Mouse (Mus musculus) MEL (cell line): ENCODE measurements at regions not wholly inside any gene's neighbourhood (a gene's known extent, or its start where the extent isn't known, plus 50 kb on each side); places are given as distances from the start of the nearest gene placed in this dataset.

ENCODE experiments used
- DNase-seq: peaks from one replicate; pipeline ENCODE4 v3.0.0; 2011; ENCODE audit warnings: low read depth, low spot score
- H3K27ac ChIP-seq: 2 replicates; pipeline ENCODE4 v1.5.1; 2012; ENCODE audit warnings: low read depth, mild to moderate bottlenecking, control low read depth, low read length, moderate library complexity; ENCODE audit not compliant: control insufficient read depth
- H3K27me3 ChIP-seq, 2 experiments: fragments of 150-350 bp in 1 of 2; sonication (generic) in 1 of 2; 2 replicates each; pipeline ENCODE4 v1.6.1; 2012; ENCODE audit warnings: low read length in 2 of 2, mild to moderate bottlenecking in 2 of 2, improper control_type of control experiment in 1 of 2, moderate library complexity in 1 of 2; ENCODE audit not compliant: insufficient read depth in 2 of 2, control insufficient read depth in 1 of 2
- H3K36me3 ChIP-seq, 2 experiments: 2 replicates each; pipeline ENCODE4 v1.6.1; 2012 to 2014; ENCODE audit warnings: low read length in 2 of 2, improper control_type of control experiment in 1 of 2, inconsistent platforms in 1 of 2, mild to moderate bottlenecking in 1 of 2; ENCODE audit not compliant: insufficient read depth in 2 of 2, control insufficient read depth in 1 of 2
- H3K4me1 ChIP-seq, 2 experiments: fragments of 150-350 bp in 1 of 2; sonication (generic) in 1 of 2; 2 replicates each; pipeline ENCODE4 v1.6.1; 2012; ENCODE audit warnings: low read length in 2 of 2, improper control_type of control experiment in 1 of 2, mild to moderate bottlenecking in 1 of 2; ENCODE audit not compliant: insufficient read depth in 2 of 2, control insufficient read depth in 1 of 2
- H3K4me3 ChIP-seq, 2 experiments: fragments of 150-350 bp in 1 of 2; sonication (generic) in 1 of 2; 2 replicates each; pipeline ENCODE4 v1.5.1; 2012; ENCODE audit warnings: low read depth in 2 of 2, low read length in 2 of 2, mild to moderate bottlenecking in 2 of 2, moderate library complexity in 2 of 2, control low read depth in 1 of 2, improper control_type of control experiment in 1 of 2; ENCODE audit not compliant: control insufficient read depth in 1 of 2, insufficient read depth in 1 of 2
- H3K79me2 ChIP-seq: 2 replicates; pipeline ENCODE4 v1.6.1; 2012; ENCODE audit warnings: mild to moderate bottlenecking, low read length, moderate library complexity; ENCODE audit not compliant: control insufficient read depth, poor library complexity, insufficient read depth
- H3K9ac ChIP-seq: 2 replicates; pipeline ENCODE4 v1.6.1; 2012; ENCODE audit warnings: low read depth, mild to moderate bottlenecking, control low read depth, low read length, moderate library complexity; ENCODE audit not compliant: control insufficient read depth, poor library complexity, severe bottlenecking
- H3K9me3 ChIP-seq: fragments of 150-350 bp; sonication (generic); replicated peaks from 2 replicates; pipeline ENCODE4 v1.6.1; 2012; ENCODE audit warnings: mild to moderate bottlenecking, low read length, improper control_type of control experiment, moderate library complexity; ENCODE audit not compliant: insufficient read depth
- CHD1 ChIP-seq: IDR thresholded peaks from 2 replicates; pipeline ENCODE4 v1.6.1; 2012; ENCODE audit warnings: low read depth, mild to moderate bottlenecking, inconsistent platforms, low read length, improper control_type of control experiment
- MAX ChIP-seq: IDR thresholded peaks from 2 replicates; pipeline ENCODE4 v1.6.1; 2011; ENCODE audit warnings: low read length, improper control_type of control experiment
- MAZ ChIP-seq: IDR thresholded peaks from 2 replicates; pipeline ENCODE4 v1.6.1; 2012; ENCODE audit warnings: low read depth, mild to moderate bottlenecking, inconsistent platforms, low read length, improper control_type of control experiment
- MYB ChIP-seq: IDR thresholded peaks from 2 replicates; pipeline ENCODE4 v1.6.1; 2011; ENCODE audit warnings: mild to moderate bottlenecking, low read depth, low read length, improper control_type of control experiment
- MYC ChIP-seq: IDR thresholded peaks from 2 replicates; pipeline ENCODE4 v1.6.1; 2011; ENCODE audit warnings: low read depth, mild to moderate bottlenecking, low read length, improper control_type of control experiment, moderate library complexity
- NELFE ChIP-seq: IDR thresholded peaks from 2 replicates; pipeline ENCODE4 v1.6.1; 2011; ENCODE audit warnings: low read depth, low read length, improper control_type of control experiment
- POLR2AphosphoS2 ChIP-seq: IDR thresholded peaks from 2 replicates; pipeline ENCODE4 v1.6.1; 2011; ENCODE audit warnings: low read length, improper control_type of control experiment
- RAD21 ChIP-seq: IDR thresholded peaks from 2 replicates; pipeline ENCODE4 v1.6.1; 2011; ENCODE audit warnings: mild to moderate bottlenecking, low read depth, low read length, improper control_type of control experiment
- RCOR1 ChIP-seq: IDR thresholded peaks from 2 replicates; pipeline ENCODE4 v1.6.1; 2012; ENCODE audit warnings: low read depth, mild to moderate bottlenecking, inconsistent platforms, low read length, improper control_type of control experiment
- TBP ChIP-seq: IDR thresholded peaks from 2 replicates; pipeline ENCODE4 v1.8.0; 2011; ENCODE audit warnings: low read depth, low read length, improper control_type of control experiment
- TCF12 ChIP-seq: IDR thresholded peaks from 2 replicates; pipeline ENCODE4 v1.6.1; 2014; ENCODE audit warnings: low read depth, mild to moderate bottlenecking, inconsistent platforms, low read length, improper control_type of control experiment, moderate library complexity
- USF1 ChIP-seq: IDR thresholded peaks from 2 replicates; pipeline ENCODE4 v1.6.1; 2014; ENCODE audit warnings: low read depth, mild to moderate bottlenecking, inconsistent platforms, low read length, improper control_type of control experiment, moderate library complexity
- ZMIZ1 ChIP-seq: IDR thresholded peaks from 2 replicates; pipeline ENCODE4 v1.6.1; 2012; ENCODE audit warnings: low read depth, mild to moderate bottlenecking, inconsistent platforms, low read length, improper control_type of control experiment, moderate library complexity

- no peak for DNase-seq
Measured at GRCm38 (mm10) chr19:44683191-44683590, 72.7 kb upstream of the Pax2 start.

GRCm38 (mm10) chr19:44684061-44684514 is 71.8 kb upstream of the Pax2 start:
- no peak for TF ChIP-seq ZMIZ1
- no peak for TF ChIP-seq MYB
- TF ChIP-seq POLR2AphosphoS2: no peak
- TF ChIP-seq RAD21: no peak
- no peak for TF ChIP-seq MYC
- no peak for TF ChIP-seq USF1
- H3K9me3 ChIP-seq: no peaks in the 10 kb centered on the region
- no peak overlapping the region for H3K9ac ChIP-seq
- no peaks in the 10 kb centered on the region for H3K4me1 ChIP-seq
- no peak for DNase-seq
- no peaks in the 10 kb centered on the region for H3K36me3 ChIP-seq
- no peaks in the 10 kb centered on the region for H3K79me2 ChIP-seq
- H3K4me3 ChIP-seq: no peak overlapping the region
- H3K27ac ChIP-seq: no peak overlapping the region
- H3K27me3 ChIP-seq: no peaks in the 10 kb centered on the region

More at GRCm38 (mm10) chr19:44683191-44683590, 72.7 kb upstream of the Pax2 start:
- Histone ChIP-seq H3K9me3 (no peaks in the 10 kb centered on the region), H3K4me1 (no peaks in the 10 kb centered on the region)
- TF ChIP-seq NELFE (no peak), CHD1 (no peak)
- TF ChIP-seq, all 39 proteins: peak for 0
- no peaks in the 10 kb centered on the region for H3K79me2 ChIP-seq
- H3K36me3 ChIP-seq: no peaks in the 10 kb centered on the region
- H3K27ac ChIP-seq: no peak overlapping the region
- H3K4me3 ChIP-seq: no peak overlapping the region
- no peak overlapping the region for H3K9ac ChIP-seq
- H3K27me3 ChIP-seq: no peaks in the 10 kb centered on the region

DNA sequence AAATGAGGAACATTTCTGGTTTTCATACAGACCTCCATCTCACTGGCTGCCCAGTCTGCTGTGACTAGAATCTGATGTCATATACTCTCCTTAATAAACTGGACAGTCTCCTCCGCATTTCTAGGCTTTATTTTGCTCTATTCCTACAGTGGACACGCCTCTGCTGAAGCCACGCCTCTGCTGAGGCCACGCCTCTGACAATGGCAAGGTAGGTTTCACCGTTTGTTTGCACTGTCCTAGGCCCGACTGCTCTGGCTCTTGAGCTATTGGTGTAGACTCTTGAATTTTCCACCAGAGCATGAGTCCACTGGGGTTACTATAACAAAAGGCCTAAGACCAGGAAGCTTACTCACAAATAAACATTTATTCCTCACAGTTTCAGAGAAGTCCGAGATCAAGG is 69.8 kb upstream of the Pax2 start:
- no peak for TF ChIP-seq RCOR1
- TF ChIP-seq TCF12: no peak
- no peak for TF ChIP-seq TBP
- TF ChIP-seq USF1: no peak
- TF ChIP-seq MAZ: no peak
- TF ChIP-seq MAX: no peak
- Histone ChIP-seq H3K9ac (no peak overlapping the region), H3K27ac (no peak overlapping the region), H3K4me3 (no peak overlapping the region), H3K4me1 (no peaks in the 10 kb centered on the region), H3K36me3 (no peaks in the 10 kb centered on the region), H3K79me2 (no peaks in the 10 kb centered on the region), H3K9me3 (no peaks in the 10 kb centered on the region), H3K27me3 (no peaks in the 10 kb centered on the region)
- no peak for DNase-seq
